ENCODE assay signal across 8 mouse cellular contexts in genomic region chr19:12797071-12797470, GRCm38 (mm10). TPM values are rescaled to one million over a fixed set of nuclear protein-coding genes. Genes with fewer than 3 reads are reported as not detected.
A peak's percentile ranks its signal among the peaks of the same experiment; 100 is the strongest.
DNase-seq lines count a peak whose midpoint lies in the region; ATAC-seq and TF ChIP-seq lines count a peak whose summit lies in the region.
"Had no signal": no experiment of that assay in that cellular context is flagged by ENCODE, and none has a peak within 500 bp of the region (broad histone marks: within the 10 kb centered on the region; RNA-seq: fewer than 3 reads in every experiment).

No protein-coding gene starts in this region.

- H3K27me3 ChIP-seq in testis, adult 2 months (ENCODE audit: control insufficient read depth, insufficient read depth, low read length) = no peaks in the 10 kb centered on the region
- H3K27me3 ChIP-seq in heart, postnatal 0 days (ENCODE audit: control insufficient read depth, insufficient read depth, low read length) = no peaks in the 10 kb centered on the region
- no peaks in the 10 kb centered on the region for H3K27me3 ChIP-seq in limb, embryonic 14.5 days (ENCODE audit: control insufficient read depth, insufficient read depth, low read length)
- no peaks in the 10 kb centered on the region for H3K27me3 ChIP-seq in myocyte (ENCODE audit: control insufficient read depth, insufficient read depth, insufficient read length)

- TF ChIP-seq EP300 in heart, postnatal 0 days (IDR thresholded peaks at IDR 0.05; ENCODE audit: low read depth) = 0 out of 2 replicates have a peak, but pooled peaks have one; percentile 33

- TF ChIP-seq POLR2A in testis, adult 2 months (IDR thresholded peaks at IDR 0.05; ENCODE audit: control insufficient read depth, low read depth, low read length) = no peak
- no peak for TF ChIP-seq POLR2A in limb, embryonic 14.5 days (IDR thresholded peaks at IDR 0.05; ENCODE audit: borderline replicate concordance, extremely low read depth, insufficient read depth, insufficient read length)
- no peak for TF ChIP-seq POLR2A in myocyte (IDR thresholded peaks at IDR 0.05; ENCODE audit: insufficient read length, low read depth)

- H3K79me2 ChIP-seq in myocyte (ENCODE audit: control insufficient read depth, insufficient read depth) = peaks cover 25% of the 10 kb centered on the region

- ATAC-seq in heart, postnatal 0 days (ENCODE audit: insufficient read depth, low read depth) = no peak
- no peak for ATAC-seq in limb, embryonic 14.5 days (ENCODE audit: low FRiP score, low read depth)

- 2% methylated on average over 7 of the region's 7 CpGs for WGBS in heart, postnatal 0 days
- 1% methylated on average over 7 of the region's 7 CpGs for WGBS in limb, embryonic 14.5 days

- peak overlapping the region; percentile 97 for H3K4me2 ChIP-seq in heart, postnatal 0 days (ENCODE audit: low read depth, low read length)
- H3K4me2 ChIP-seq in limb, embryonic 14.5 days (replicated peaks; ENCODE audit: low read depth, low read length, severe bottlenecking) = peak overlapping the region; percentile 72
- peak overlapping the region; percentile 98 for H3K4me2 ChIP-seq in myocyte (ENCODE audit: low read depth)

- no peaks in the 10 kb centered on the region for H3K36me3 ChIP-seq in testis, adult 2 months (ENCODE audit: control insufficient read depth, insufficient read depth, low read length)
- H3K36me3 ChIP-seq in heart, postnatal 0 days (replicated peaks; ENCODE audit: control insufficient read depth, insufficient read depth, low read length) = no peaks in the 10 kb centered on the region
- no peaks in the 10 kb centered on the region for H3K36me3 ChIP-seq in limb, embryonic 14.5 days (ENCODE audit: control insufficient read depth, insufficient read depth, low read length)
- no peaks in the 10 kb centered on the region for H3K36me3 ChIP-seq in myocyte (ENCODE audit: control insufficient read depth, insufficient read depth)

- TF ChIP-seq CTCF in testis, adult 2 months (IDR thresholded peaks at IDR 0.05; ENCODE audit: control insufficient read depth, insufficient read depth, insufficient replicate concordance, low read depth, low read length) = no peak
- peak; percentile 56 for TF ChIP-seq CTCF in heart, postnatal 0 days (IDR thresholded peaks at IDR 0.05; ENCODE audit: low read depth)

- no peak overlapping the region for H3ac ChIP-seq in myocyte (ENCODE audit: control insufficient read depth, insufficient read length)

- no peaks in the 10 kb centered on the region for H3K9me3 ChIP-seq in heart, postnatal 0 days (replicated peaks; ENCODE audit: control insufficient read depth, low read length)
- no peaks in the 10 kb centered on the region for H3K9me3 ChIP-seq in limb, embryonic 14.5 days (ENCODE audit: control insufficient read depth, low read length)

- peak overlapping the region; percentile 100 for H3K27ac ChIP-seq in testis, adult 2 months (ENCODE audit: control insufficient read depth, insufficient read depth, low read depth, low read length)
- H3K27ac ChIP-seq in heart, postnatal 0 days (ENCODE audit: low read depth) = peak overlapping the region; percentile 100
- H3K27ac ChIP-seq in limb, embryonic 14.5 days (replicated peaks; ENCODE audit: low read depth, low read length) = peak overlapping the region; percentile 100

- H3K9ac ChIP-seq in heart, postnatal 0 days (replicated peaks; ENCODE audit: low read depth, low read length) = peak overlapping the region; percentile 98
- H3K9ac ChIP-seq in limb, embryonic 14.5 days (ENCODE audit: low read depth, low read length, severe bottlenecking) = peak overlapping the region; percentile 66

- H3K4me1 ChIP-seq in testis, adult 2 months (ENCODE audit: control insufficient read depth, insufficient read depth, low read length) = no peaks in the 10 kb centered on the region
- H3K4me1 ChIP-seq in heart, postnatal 0 days (ENCODE audit: control insufficient read depth, insufficient read depth) = peaks cover 6% of the 10 kb centered on the region
- 0 out of 2 replicates have a peak, but pooled peaks cover 5% of the 10 kb centered on the region for H3K4me1 ChIP-seq in limb, embryonic 14.5 days (ENCODE audit: control insufficient read depth, insufficient read depth, low read length)

- H3K4me3 ChIP-seq in testis, adult 2 months (ENCODE audit: control insufficient read depth, low read depth, low read length) = no peak overlapping the region; the same call in 1 of the 2 replicates
- H3K4me3 ChIP-seq in heart, postnatal 0 days (ENCODE audit: low read depth, low read length) = peak overlapping the region; percentile 99
- peak overlapping the region; percentile 94 for H3K4me3 ChIP-seq in limb, embryonic 14.5 days (replicated peaks; ENCODE audit: low read length)
- peak overlapping the region; percentile 63 for H3K4me3 ChIP-seq in myocyte

- no peak for DNase-seq in testis, postnatal 10 days (ENCODE audit: low spot score)
- peak; percentile 28 for DNase-seq in cerebellum, adult 9-11 months
- peak; percentile 77 for DNase-seq in heart, postnatal 0 days (ENCODE audit: low spot score)
- peak; percentile 79 for DNase-seq in limb, embryonic 14.5 days (ENCODE audit: low spot score)
- DNase-seq in urinary bladder, adult 18-20 months (ENCODE audit: low spot score in 2 of 2) = no peak

TF ChIP-seq in myocyte, 11 proteins besides CTCF, POLR2A, EP300 and RAD21:
- TF ChIP-seq USF1 (IDR thresholded peaks at IDR 0.05; ENCODE audit: low read depth) (no peak), MAX (IDR thresholded peaks at IDR 0.05; ENCODE audit: low read depth) (no peak)

RNA-seq across cellular contexts. Expression of gene Lpxn, which starts 1.1 kb away (rescaled TPM):
- polyA plus RNA-seq in testis, adult 2 months (2012; rRNA removed) = 25.4 and 27.6 TPM in 2 replicates
- 0.27 and 1.3 TPM in 2 replicates for total RNA-seq in heart, postnatal 0 days (2014; rRNA removed; ENCODE audit: low replicate concordance)
- polyA plus RNA-seq in heart, postnatal 0 days (2015; fragmentation: Nextera tagmentation; extraction: Ambion mirVana) = 0.89 and 1.0 TPM in 2 replicates
- 4.0 and 4.1 TPM in 2 replicates for polyA plus RNA-seq in limb, embryonic 14.5 days (2012; rRNA removed)
- polyA plus RNA-seq in limb, embryonic 14.5 days (2014; fragmentation: Nextera tagmentation; extraction: Ambion mirVana) = 3.7 and 4.8 TPM in 2 replicates
- 0.18 TPM for polyA plus RNA-seq in myocyte (2012; fragmentation: generic; extraction: Trizol)

RNA-seq across cellular contexts. Expression of gene Zfp91, which starts 1.1 kb away (rescaled TPM):
- 40.2 and 48.5 TPM in 2 replicates for polyA plus RNA-seq in testis, adult 2 months (2012; rRNA removed)
- 43.6 and 48.2 TPM in 2 replicates for total RNA-seq in heart, postnatal 0 days (2014; rRNA removed; ENCODE audit: low replicate concordance)
- polyA plus RNA-seq in heart, postnatal 0 days (2015; fragmentation: Nextera tagmentation; extraction: Ambion mirVana) = 8.6 and 9.5 TPM in 2 replicates
- polyA plus RNA-seq in limb, embryonic 14.5 days (2012; rRNA removed) = 28.5 and 30.4 TPM in 2 replicates
- polyA plus RNA-seq in limb, embryonic 14.5 days (2014; fragmentation: Nextera tagmentation; extraction: Ambion mirVana) = 10.3 and 11.5 TPM in 2 replicates
- polyA plus RNA-seq in myocyte (2012; fragmentation: generic; extraction: Trizol) = 28.9 TPM

RNA-seq across cellular contexts. Expression of gene Cntf, which starts 31.6 kb away (rescaled TPM):
- polyA plus RNA-seq in testis, adult 2 months (2012; rRNA removed) = 2.9 and 3.1 TPM in 2 replicates
- 1.2 TPM in 1 of 2 replicates, not detected in the other for total RNA-seq in heart, postnatal 0 days (2014; rRNA removed; ENCODE audit: low replicate concordance)
- polyA plus RNA-seq in heart, postnatal 0 days (2015; fragmentation: Nextera tagmentation; extraction: Ambion mirVana) = 0.98 and 1.2 TPM in 2 replicates
- 1.7 and 2.6 TPM in 2 replicates for polyA plus RNA-seq in limb, embryonic 14.5 days (2012; rRNA removed)
- polyA plus RNA-seq in limb, embryonic 14.5 days (2014; fragmentation: Nextera tagmentation; extraction: Ambion mirVana) = 0.22 and 0.66 TPM in 2 replicates
- polyA plus RNA-seq in myocyte (2012; fragmentation: generic; extraction: Trizol) = 1.0 TPM

RNA-seq across cellular contexts. Expression of gene Gm5244, which starts 49.4 kb away (rescaled TPM):
- polyA plus RNA-seq in testis, adult 2 months (2012; rRNA removed) = 0.21 and 0.41 TPM in 2 replicates
- total RNA-seq in heart, postnatal 0 days (2014; rRNA removed; ENCODE audit: low replicate concordance) = not detected in 2 replicates
- not detected in 2 replicates for polyA plus RNA-seq in heart, postnatal 0 days (2015; fragmentation: Nextera tagmentation; extraction: Ambion mirVana)
- polyA plus RNA-seq in limb, embryonic 14.5 days (2012; rRNA removed) = not detected in 2 replicates
- not detected in 2 replicates for polyA plus RNA-seq in limb, embryonic 14.5 days (2014; fragmentation: Nextera tagmentation; extraction: Ambion mirVana)
- polyA plus RNA-seq in myocyte (2012; fragmentation: generic; extraction: Trizol) = not detected
- total RNA-seq: heart, postnatal 14 days had no signal

Comparison
In these comparisons a context has a peak if more than half of its experiments do, and no peak if none do; other contexts are left out.
1. DNase-seq: peak in cerebellum, adult 9-11 months (single experiment), heart, postnatal 0 days (single experiment) and limb, embryonic 14.5 days (single experiment); none in testis, postnatal 10 days (single experiment) and urinary bladder, adult 18-20 months (0 of 2).
2. Peak in every context shown above with its lines, with median percentiles within 50 percentile points of each other: H3K27ac ChIP-seq and H3K4me2 ChIP-seq.